Mouse (Mus musculus) pancreas, adult 10 weeks (tissue): ENCODE data around the gene Sdf2. TPM values are rescaled to one million over a fixed set of nuclear protein-coding genes. Genes with fewer than 3 reads are reported as not detected.

Experiments used
- polyA plus RNA-seq: library from polyadenylated mRNA; stranded (reverse); fragments of 350-450 nt; fragmentation: Illumina TruSeq; extraction: RNeasy Lipid Tissue Mini Kit (QIAGEN cat#74804); gene quantifications from one replicate; pipeline ENCODE4 v1.2.3, GENCODE M21; 2015; ENCODE audit warnings: low read depth, low replicate concordance; ENCODE audit not compliant: insufficient read depth

Sdf2 gene
- 21.8 TPM for polyA plus RNA-seq

GRCm38 (mm10) chr11:78245627-78246317 lies at the start of gene Sdf2, which contains the start of gene Supt6:
Gene Sdf2, plus strand, starts transcription at chr11:78245746.
Gene Supt6, minus strand, starts transcription at chr11:78245987.

GRCm38 (mm10) chr11:78261380-78262352 lies 16.1 kb downstream of the Sdf2 start, which contains the start of gene 2610507B11Rik:
Gene 2610507B11Rik, plus strand, starts transcription at chr11:78261752.

GRCm38 (mm10) chr11:78290654-78291053 lies 45.1 kb downstream of the Sdf2 start, which contains the start of gene BC030499:
Gene BC030499, plus strand, starts transcription at chr11:78290841.

GRCm38 (mm10) chr11:78301357-78302084 lies 56.0 kb downstream of the Sdf2 start, which contains the start of gene Spag5:
Gene Spag5, plus strand, starts transcription at chr11:78301529.

Other genes with a start within 250 kb of the Sdf2 start
- 2.6 TPM for gene Dhrs13, start 213.5 kb upstream of the Sdf2 start, polyA plus RNA-seq
- 11.2 TPM for gene Flot2, start 207.8 kb upstream of the Sdf2 start, polyA plus RNA-seq
- gene Eral1, start 165.4 kb upstream of the Sdf2 start, polyA plus RNA-seq = 7.3 TPM
- gene Fam222b, start 151.1 kb upstream of the Sdf2 start, polyA plus RNA-seq = 3.5 TPM
- gene Traf4, start 80.2 kb upstream of the Sdf2 start, polyA plus RNA-seq = 4.2 TPM
- gene Nek8, start 69.1 kb upstream of the Sdf2 start, polyA plus RNA-seq = 2.8 TPM
- gene Tlcd1, start 69.0 kb upstream of the Sdf2 start, polyA plus RNA-seq = 4.9 TPM
- gene Rpl23a, start 62.2 kb upstream of the Sdf2 start, polyA plus RNA-seq = 699 TPM
- 8.5 TPM for gene Rab34, start 57.3 kb upstream of the Sdf2 start, polyA plus RNA-seq
- 2.8 TPM for gene Proca1, start 52.4 kb upstream of the Sdf2 start, polyA plus RNA-seq
- 10.6 TPM for gene Supt6, start 241 bp downstream of the Sdf2 start, polyA plus RNA-seq
- 29.5 TPM for gene 2610507B11Rik, start 16.0 kb downstream of the Sdf2 start, polyA plus RNA-seq
- gene BC030499, start 45.1 kb downstream of the Sdf2 start, polyA plus RNA-seq = not detected
- not detected for gene Spag5, start 55.8 kb downstream of the Sdf2 start, polyA plus RNA-seq
- gene Aldoc, start 77.2 kb downstream of the Sdf2 start, polyA plus RNA-seq = 1.1 TPM
- 7.7 TPM for gene Pigs, start 82.7 kb downstream of the Sdf2 start, polyA plus RNA-seq
- gene Unc119, start 97.7 kb downstream of the Sdf2 start, polyA plus RNA-seq = 3.8 TPM
- not detected for gene Foxn1, start 140.8 kb downstream of the Sdf2 start, polyA plus RNA-seq
- gene Slc13a2, start 176.5 kb downstream of the Sdf2 start, polyA plus RNA-seq = not detected
- gene Slc46a1, start 220.0 kb downstream of the Sdf2 start, polyA plus RNA-seq = 2.1 TPM